Comparison of ENCODE assay signal across 1 mouse cellular context in genomic region chr8:105254966-105255350, GRCm38 (mm10).
TF ChIP-seq lines count a peak whose summit lies in the region.

TSS of gene B3gnt9 (minus strand) at chr8:105255153.

TF ChIP-seq in MEL, 35 proteins besides CTCF, POLR2A, EP300 and RAD21 (continued from another document):
- no peak for TF ChIP-seq POLR2AphosphoS5 (IDR thresholded peaks at IDR 0.05; ENCODE audit: borderline replicate concordance, low read depth, low read length)
- TF ChIP-seq UBTF (IDR thresholded peaks at IDR 0.05; ENCODE audit: borderline replicate concordance, insufficient read depth, low read depth, low read length) = no peak
TF ChIP-seq in MEL: peak in this region for 6.
